Mouse (Mus musculus): ENCODE data around the gene Slc25a43.
"Not testable (repeated sequence)": the region's sequence is repeated elsewhere in the genome, so short reads cannot be mapped to it uniquely, and the experiment has no call there.

Slc25a43 gene

GRCm38 (mm10) chrX:36789360-36789759, 45.9 kb downstream of the Slc25a43 start:
- DNase-seq (ENCODE audit: low spot score), result no peak

GRCm38 (mm10) chrX:36794571-36794970, 51.1 kb downstream of the Slc25a43 start:
- DNase-seq (ENCODE audit: low spot score), result no peak

GRCm38 (mm10) chrX:36795424-36796162, 52.1 kb downstream of the Slc25a43 start, which contains the start of gene Slc25a5:
TSS of gene Slc25a5 (plus strand) at chrX:36795651.
- DNase-seq (ENCODE audit: low spot score), result peak; percentile 84

- DNase-seq (ENCODE audit: low spot score), result peak; percentile 82
These were observed 52.7 kb downstream of the Slc25a43 start for GRCm38 (mm10) chrX:36796163-36796581.

- DNase-seq (ENCODE audit: low spot score), result not testable (repeated sequence)
These were observed 53.3 kb downstream of the Slc25a43 start for GRCm38 (mm10) chrX:36796734-36797133.

- no peak for DNase-seq (ENCODE audit: low spot score)
These were observed 55.8 kb downstream of the Slc25a43 start for GRCm38 (mm10) chrX:36799131-36799879.

- no peak for DNase-seq (ENCODE audit: low spot score)
These were observed 59.7 kb downstream of the Slc25a43 start for GRCm38 (mm10) chrX:36803189-36803588.

GRCm38 (mm10) chrX:36804196-36804595, 60.7 kb downstream of the Slc25a43 start:
- no peak for DNase-seq (ENCODE audit: low spot score)

- DNase-seq (ENCODE audit: low spot score), result no peak
These were observed 62.2 kb downstream of the Slc25a43 start for GRCm38 (mm10) chrX:36805466-36806235.

GRCm38 (mm10) chrX:36807360-36808317, 64.2 kb downstream of the Slc25a43 start:
- DNase-seq (ENCODE audit: low spot score), result peak; percentile 86

- DNase-seq (ENCODE audit: low spot score), result no peak
These were observed 64.8 kb downstream of the Slc25a43 start for GRCm38 (mm10) chrX:36808318-36808683.

- DNase-seq (ENCODE audit: low spot score), result peak; percentile 48
These were observed 67.9 kb downstream of the Slc25a43 start for GRCm38 (mm10) chrX:36811377-36811776.

GRCm38 (mm10) chrX:36814161-36814836, 70.8 kb downstream of the Slc25a43 start:
- no peak for DNase-seq (ENCODE audit: low spot score)

- no peak for DNase-seq (ENCODE audit: low spot score)
These were observed 71.6 kb downstream of the Slc25a43 start for GRCm38 (mm10) chrX:36815022-36815421.

- DNase-seq (ENCODE audit: low spot score), result no peak
These were observed 72.0 kb downstream of the Slc25a43 start for GRCm38 (mm10) chrX:36815439-36815838.

- no peak for DNase-seq (ENCODE audit: low spot score)
These were observed 73.0 kb downstream of the Slc25a43 start for GRCm38 (mm10) chrX:36816368-36816899.

GRCm38 (mm10) chrX:36816953-36817441, 73.5 kb downstream of the Slc25a43 start:
- DNase-seq (ENCODE audit: low spot score), result peak; percentile 85

GRCm38 (mm10) chrX:36819575-36819974, 76.1 kb downstream of the Slc25a43 start:
- DNase-seq (ENCODE audit: low spot score), result no peak

- DNase-seq (ENCODE audit: low spot score), result peak; percentile 81
These were observed 76.7 kb downstream of the Slc25a43 start for GRCm38 (mm10) chrX:36820201-36820600.

Data from embryo, embryonic 10.5 days (tissue).